Mouse (Mus musculus) limb, embryonic 15.5 days (tissue): ENCODE results near the gene Cyp2d22. TPM values are rescaled to one million over a fixed set of nuclear protein-coding genes. Genes with fewer than 3 reads are reported as not detected.
A peak's percentile ranks its signal among the peaks of the same experiment; 100 is the strongest.
"Not testable (repeated sequence)": the region's sequence is repeated elsewhere in the genome, so short reads cannot be mapped to it uniquely, and the experiment has no call there.

ENCODE experiments used
- ATAC-seq: fragments of 200-750 bp; cut with Nextera tagmentation; 2 replicates; pipeline ENCODE4 v1.8.0; 2017; ENCODE audit warnings: low read depth, moderate TSS enrichment; ENCODE audit not compliant: insufficient number of reproducible peaks, low FRiP score, low TSS enrichment
- H3K27ac ChIP-seq: fragments of 300-500 bp; sonication (generic); 2 replicates; pipeline ENCODE4 v1.5.1; 2015; ENCODE audit warnings: moderate library complexity, mild to moderate bottlenecking, inconsistent platforms
- H3K27me3 ChIP-seq: fragments of 300-500 bp; sonication (generic); 2 replicates; pipeline ENCODE4 v1.6.1; 2015; ENCODE audit warnings: inconsistent platforms
- H3K36me3 ChIP-seq: fragments of 300-500 bp; sonication (generic); 2 replicates; pipeline ENCODE4 v1.6.1; 2015; ENCODE audit warnings: inconsistent platforms
- H3K4me1 ChIP-seq: fragments of 300-500 bp; sonication (generic); 2 replicates; pipeline ENCODE4 v1.6.1; 2015; ENCODE audit warnings: inconsistent platforms
- H3K4me2 ChIP-seq: fragments of 300-500 bp; sonication (generic); 2 replicates; pipeline ENCODE4 v1.6.1; 2015; ENCODE audit warnings: mild to moderate bottlenecking, inconsistent platforms
- H3K4me3 ChIP-seq: fragments of 300-500 bp; sonication (generic); 2 replicates; pipeline ENCODE4 v1.5.1; 2015; ENCODE audit warnings: mild to moderate bottlenecking, inconsistent platforms
- H3K9ac ChIP-seq: fragments of 300-500 bp; sonication (generic); 2 replicates; pipeline ENCODE4 v1.6.1; 2015; ENCODE audit warnings: inconsistent platforms
- H3K9me3 ChIP-seq: fragments of 300-500 bp; sonication (generic); 2 replicates; pipeline ENCODE4 v1.6.1; 2016; ENCODE audit warnings: inconsistent platforms
- WGBS: fragments of 180-500 bp; shearing (Covaris S2); methylation state at CpG from one replicate; pipeline ENCODE4 v1.1.7; 2015; 5-methylcytosine and 5-hydroxymethylcytosine counted together
- polyA plus RNA-seq: library from polyadenylated mRNA; unstranded; fragments of >200 nt; fragmentation: Nextera tagmentation; extraction: Ambion mirVana; gene quantifications from 2 replicates; pipeline ENCODE4 v1.2.1, GENCODE M21; 2015

Cyp2d22 gene
- polyA plus RNA-seq, 1 experiment from 2014 or later, result 7.4 TPM

DNA sequence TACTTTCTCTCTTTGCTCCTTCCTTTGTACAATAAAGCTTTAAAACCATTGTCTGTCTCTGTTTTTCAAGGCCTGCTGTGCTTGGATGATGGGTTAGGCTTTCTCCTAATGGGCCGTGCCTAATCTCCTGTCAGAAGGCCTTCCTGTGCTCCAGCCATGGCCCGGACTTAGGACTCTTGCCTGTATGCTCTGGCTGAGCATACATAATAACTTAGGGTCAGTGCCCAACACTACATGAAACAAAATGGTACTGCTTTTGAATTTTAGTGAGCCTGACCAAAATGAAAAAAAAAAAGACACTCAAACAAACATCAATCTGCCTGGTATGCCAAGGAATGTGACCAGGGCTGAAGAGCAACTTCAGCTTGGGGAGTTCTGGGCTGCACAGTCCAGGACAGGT, 21.5 kb upstream of the Cyp2d22 start:
- Histone ChIP-seq H3K4me2 (no peak overlapping the region), H3K4me1 (no peaks in the 10 kb centered on the region), H3K36me3 (no peaks in the 10 kb centered on the region), H3K27ac (no peak overlapping the region), H3K4me3 (no peak overlapping the region), H3K9me3 (no peaks in the 10 kb centered on the region), H3K9ac (no peak overlapping the region), H3K27me3 (no peaks in the 10 kb centered on the region)
- WGBS, result 64% methylated on average over 2 of the region's 2 CpGs
- no peak for ATAC-seq

DNA sequence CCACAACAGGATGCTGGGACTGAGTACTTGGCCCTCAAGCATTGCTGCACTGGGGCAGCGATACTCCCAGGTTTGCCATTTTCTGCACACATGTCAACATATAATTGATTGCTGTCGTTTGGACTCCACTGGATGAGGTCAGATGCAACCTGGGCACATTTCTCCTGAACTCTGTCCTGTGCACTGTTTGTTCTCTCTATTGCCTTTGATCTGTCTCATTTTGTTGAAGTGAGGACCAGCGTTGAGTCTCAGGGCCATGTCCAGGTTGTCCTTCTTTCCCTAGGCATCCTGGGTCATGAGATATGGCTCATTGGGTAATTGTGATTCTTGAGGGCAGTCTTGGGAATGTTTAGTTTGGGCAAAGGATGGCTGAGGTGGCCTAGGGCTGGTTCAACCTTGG, 15.9 kb upstream of the Cyp2d22 start:
- WGBS, result 78% methylated on average over 3 of the region's 3 CpGs
- not testable (repeated sequence) for H3K9me3 ChIP-seq, ATAC-seq, H3K36me3 ChIP-seq, H3K4me1 ChIP-seq, H3K4me2 ChIP-seq, H3K27ac ChIP-seq, H3K9ac ChIP-seq, H3K4me3 ChIP-seq, H3K27me3 ChIP-seq

DNA sequence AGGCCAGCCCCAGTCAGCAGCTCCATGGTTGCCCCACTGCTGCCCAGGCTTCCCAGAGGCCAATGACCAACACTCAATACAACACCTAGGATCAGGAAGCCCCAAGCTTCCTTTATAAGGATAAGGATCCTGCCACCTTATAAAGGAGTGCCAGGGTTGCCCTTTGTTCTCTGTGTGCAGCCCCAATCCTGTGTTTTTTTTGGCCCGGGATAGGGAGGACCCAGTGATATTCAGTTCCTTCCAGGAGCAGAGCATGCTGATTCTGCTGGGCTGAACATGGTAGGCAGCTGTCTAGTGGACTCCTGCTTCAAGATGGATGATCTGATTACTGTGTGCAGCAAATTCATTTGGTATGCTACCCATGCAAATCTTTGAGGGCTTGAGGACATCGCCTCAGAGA, 13.9 kb upstream of the Cyp2d22 start, which contains the start of gene Cyp2d11:
Cyp2d11 (minus strand) TSS at position 101 of the 400 bp plus-strand sequence.
- H3K36me3 ChIP-seq, H3K4me2 ChIP-seq, H3K27me3 ChIP-seq, H3K9me3 ChIP-seq, H3K4me3 ChIP-seq, H3K27ac ChIP-seq, H3K4me1 ChIP-seq, H3K9ac ChIP-seq, ATAC-seq: not testable (repeated sequence)
- WGBS, result 85% methylated on average over 2 of the region's 2 CpGs

DNA sequence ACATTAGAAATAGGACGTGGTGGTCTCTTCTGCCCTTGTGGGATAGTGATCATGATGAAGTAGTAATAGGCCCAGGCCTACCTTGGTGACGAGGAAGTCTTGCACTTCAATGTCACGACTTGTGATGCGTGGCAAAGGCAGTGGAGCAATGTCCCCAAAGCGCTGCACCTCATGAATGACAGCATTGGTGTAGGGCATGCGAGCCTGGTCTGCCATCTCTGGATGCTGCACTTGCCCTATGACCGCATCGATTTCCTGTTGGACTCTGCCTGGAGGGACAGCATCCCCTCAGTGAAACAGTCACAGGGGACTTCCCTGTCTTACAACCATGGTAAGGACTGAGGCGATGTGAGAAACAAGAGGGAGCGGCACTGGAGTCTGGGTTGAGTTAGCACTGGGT, 9.9 kb upstream of the Cyp2d22 start:
- WGBS, result 93% methylated on average over 10 of the region's 10 CpGs
- not testable (repeated sequence) for H3K4me2 ChIP-seq, ATAC-seq

DNA sequence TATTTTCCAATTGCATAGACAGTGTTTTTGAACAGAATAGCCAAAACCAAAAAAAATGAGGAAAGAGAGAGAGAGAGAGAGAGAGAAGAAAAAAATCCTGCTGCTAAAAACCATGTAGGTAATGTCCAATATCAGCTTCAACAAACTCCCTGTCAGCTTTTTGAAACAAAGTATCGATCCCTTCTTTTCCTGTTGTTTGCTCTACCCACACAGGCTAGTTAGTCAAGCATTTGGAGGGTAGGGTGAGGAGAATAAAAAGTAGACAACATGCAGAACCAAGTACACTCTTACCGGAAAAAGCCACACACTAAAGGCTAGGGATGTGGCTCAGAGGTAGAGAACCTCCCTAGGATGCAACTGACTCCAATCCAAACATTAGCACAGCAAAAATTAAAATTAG, 5.7 kb upstream of the Cyp2d22 start:
- H3K27ac ChIP-seq, result no peak overlapping the region
- H3K9me3 ChIP-seq, result no peaks in the 10 kb centered on the region
- H3K9ac ChIP-seq, result no peak overlapping the region
- no peak overlapping the region for H3K4me3 ChIP-seq
- H3K4me1 ChIP-seq, result peaks cover 1% of the 10 kb centered on the region; the same call in 1 of the 2 replicates
- H3K4me2 ChIP-seq, result no peak overlapping the region
- 89% methylated on average over 2 of the region's 2 CpGs for WGBS
- no peaks in the 10 kb centered on the region for H3K36me3 ChIP-seq
- H3K27me3 ChIP-seq, result no peaks in the 10 kb centered on the region
- ATAC-seq, result no peak

More for the DNA sequence above, 9.9 kb upstream of the Cyp2d22 start:
- not testable (repeated sequence) for H3K27me3 ChIP-seq, H3K36me3 ChIP-seq, H3K4me3 ChIP-seq, H3K4me1 ChIP-seq, H3K27ac ChIP-seq, H3K9me3 ChIP-seq, H3K9ac ChIP-seq

DNA sequence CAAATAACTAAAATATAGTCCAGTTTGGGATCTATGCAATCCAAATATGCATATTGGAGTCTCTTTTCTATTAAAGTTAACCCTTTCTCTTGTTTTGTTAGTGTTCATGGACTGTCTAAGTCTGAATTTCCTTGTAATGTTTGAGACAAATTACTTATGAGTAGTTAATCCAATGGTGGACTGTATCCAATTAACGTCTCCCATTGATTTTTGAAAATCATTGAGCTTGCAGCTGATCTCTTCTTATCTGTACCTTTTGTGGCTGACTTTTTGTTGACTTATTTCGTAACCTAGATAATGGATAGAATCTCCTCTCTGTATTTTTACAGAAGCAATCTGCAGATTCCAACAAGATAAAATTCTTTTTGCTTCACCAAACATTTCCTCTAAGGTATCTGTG, 2.4 kb upstream of the Cyp2d22 start:
- peaks cover 12% of the 10 kb centered on the region for H3K4me1 ChIP-seq
- no peaks in the 10 kb centered on the region for H3K9me3 ChIP-seq
- H3K36me3 ChIP-seq, result no peaks in the 10 kb centered on the region
- WGBS, result 88% methylated on average over 2 of the region's 2 CpGs
- H3K4me3 ChIP-seq, result no peak overlapping the region
- no peaks in the 10 kb centered on the region for H3K27me3 ChIP-seq
- H3K27ac ChIP-seq, result no peak overlapping the region
- no peak overlapping the region for H3K9ac ChIP-seq
- no peak overlapping the region for H3K4me2 ChIP-seq
- no peak for ATAC-seq

DNA sequence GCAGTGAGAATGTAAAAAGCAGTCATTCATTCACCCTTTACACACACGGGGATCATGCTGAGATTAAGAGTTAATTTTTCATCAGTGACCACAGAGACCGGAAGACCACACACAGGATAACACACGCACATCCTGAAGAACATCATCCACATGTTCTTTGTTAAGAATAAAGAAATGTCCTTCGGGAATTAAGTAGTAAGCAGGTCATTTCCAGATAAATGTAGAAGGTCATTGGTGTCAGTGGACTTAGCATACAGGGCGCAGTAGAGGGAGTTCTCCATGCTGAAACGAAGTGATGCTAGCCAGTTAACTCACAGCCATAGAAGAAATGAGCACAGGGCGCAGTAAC, 628 bp upstream of the Cyp2d22 start:
- peak overlapping the region; percentile 52 for H3K4me3 ChIP-seq
- no peak overlapping the region for H3K27ac ChIP-seq
- no peak for ATAC-seq
- H3K9me3 ChIP-seq, result no peaks in the 10 kb centered on the region
- peak overlapping the region; percentile 76 for H3K4me2 ChIP-seq
- H3K27me3 ChIP-seq, result no peaks in the 10 kb centered on the region
- H3K36me3 ChIP-seq, result no peaks in the 10 kb centered on the region
- WGBS, result 37% methylated on average over 7 of the region's 7 CpGs
- H3K4me1 ChIP-seq, result peaks cover 19% of the 10 kb centered on the region
- no peak overlapping the region for H3K9ac ChIP-seq

DNA sequence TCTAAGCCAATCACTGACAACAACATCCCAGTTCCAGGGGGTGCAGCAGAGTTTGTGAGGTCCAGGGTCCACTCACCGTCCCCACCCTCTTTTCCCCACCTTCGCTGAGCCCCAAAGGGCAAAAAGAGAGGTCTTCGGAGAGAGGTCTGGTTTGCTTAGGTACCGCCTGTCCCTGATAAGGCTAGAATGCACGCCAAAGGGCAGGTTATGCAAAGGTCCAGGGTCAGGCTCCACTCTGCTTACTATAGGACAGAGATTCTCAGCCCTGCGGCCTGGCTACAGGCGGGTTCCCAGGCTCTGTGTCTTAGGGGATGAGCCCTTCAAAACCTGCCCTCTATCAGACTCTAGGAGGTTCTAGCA, 569 bp downstream of the Cyp2d22 start:
- Histone ChIP-seq H3K36me3 (no peaks in the 10 kb centered on the region), H3K4me2 (peak overlapping the region; percentile 76), H3K27ac (peak overlapping the region; percentile 80), H3K9ac (peak overlapping the region; percentile 37; the same call in 1 of the 2 replicates), H3K4me1 (peaks cover 19% of the 10 kb centered on the region), H3K4me3 (peak overlapping the region; percentile 52), H3K27me3 (no peaks in the 10 kb centered on the region), H3K9me3 (no peaks in the 10 kb centered on the region)
- ATAC-seq, result 0 out of 2 replicates have a peak, but pooled peaks have one; percentile 43
- 23% methylated on average over 7 of the region's 7 CpGs for WGBS

DNA sequence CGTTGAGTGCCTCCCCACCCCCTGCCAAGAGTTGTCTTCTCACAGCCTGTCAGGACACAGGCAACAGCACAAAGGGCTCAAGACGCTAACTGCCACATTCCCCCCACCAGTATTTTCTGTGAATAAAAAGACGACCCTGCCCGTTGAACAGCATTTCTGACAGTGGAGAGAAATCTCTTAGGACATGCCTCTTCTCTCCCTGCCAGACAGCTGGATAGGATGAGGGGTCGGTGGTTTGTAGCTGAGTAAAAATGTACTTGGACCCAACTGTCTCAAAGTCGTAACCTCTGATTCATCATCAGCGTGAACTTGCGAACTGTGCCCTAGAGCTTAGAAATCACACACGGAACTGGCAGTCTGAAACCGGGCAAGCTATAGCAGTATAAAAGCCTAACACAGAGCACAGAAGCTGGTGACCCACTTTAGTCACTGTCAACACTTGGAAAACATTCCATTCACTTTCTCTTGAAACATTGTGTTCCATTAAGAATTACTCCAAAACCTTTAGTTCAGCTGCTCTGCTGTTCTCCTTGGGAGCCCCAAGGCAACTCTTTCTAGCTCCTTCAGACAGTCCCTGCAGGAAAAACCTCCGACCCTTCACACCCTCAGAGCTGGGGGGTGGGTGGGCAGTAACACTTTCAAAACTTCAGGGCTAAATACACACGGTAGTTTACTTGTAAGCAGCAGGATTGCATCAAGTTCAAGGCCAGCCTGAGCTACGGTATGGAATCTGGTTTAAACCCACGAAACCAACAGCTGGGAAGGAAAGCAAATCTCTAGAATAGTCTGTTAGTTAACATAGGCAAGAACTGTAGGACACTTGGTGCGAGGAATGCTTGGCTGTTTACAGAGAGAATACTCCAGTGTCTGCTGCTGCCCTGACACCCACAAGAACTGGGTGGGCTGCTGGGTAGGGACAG, 1.5 kb downstream of the Cyp2d22 start:
- no peak overlapping the region for H3K4me3 ChIP-seq
- no peak overlapping the region for H3K9ac ChIP-seq
- H3K27me3 ChIP-seq, result no peaks in the 10 kb centered on the region
- 52% methylated on average over 15 of the region's 15 CpGs for WGBS
- H3K4me1 ChIP-seq, result peaks cover 19% of the 10 kb centered on the region
- ATAC-seq, result no peak
- no peak overlapping the region for H3K4me2 ChIP-seq
- no peaks in the 10 kb centered on the region for H3K36me3 ChIP-seq
- H3K9me3 ChIP-seq, result no peaks in the 10 kb centered on the region
- H3K27ac ChIP-seq, result peak overlapping the region; percentile 1; the same call in 1 of the 2 replicates

DNA sequence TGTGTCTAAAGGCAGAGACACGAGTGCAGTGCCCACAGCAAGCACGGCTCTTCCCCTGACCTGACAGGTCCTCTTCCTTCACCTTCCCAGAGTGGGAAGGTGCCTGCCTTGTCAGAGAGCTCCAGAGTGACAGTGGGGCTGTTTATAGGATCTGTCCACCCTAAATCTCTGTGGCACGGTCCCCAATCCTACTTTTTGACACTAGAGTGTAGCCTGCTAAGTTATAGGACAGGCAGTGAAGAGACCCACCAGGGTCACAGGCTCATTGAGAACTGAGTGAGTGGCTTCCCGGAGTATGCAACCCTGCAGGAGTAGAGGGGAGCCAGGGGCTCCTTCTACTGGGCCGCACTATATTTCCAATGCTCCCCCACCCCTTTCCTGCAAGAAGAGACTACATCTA, 2.4 kb downstream of the Cyp2d22 start:
- Histone ChIP-seq H3K36me3 (no peaks in the 10 kb centered on the region), H3K9ac (no peak overlapping the region), H3K9me3 (no peaks in the 10 kb centered on the region), H3K4me2 (no peak overlapping the region), H3K27ac (no peak overlapping the region), H3K4me3 (no peak overlapping the region), H3K4me1 (peaks cover 19% of the 10 kb centered on the region), H3K27me3 (no peaks in the 10 kb centered on the region)
- WGBS, result 80% methylated on average over 5 of the region's 5 CpGs
- no peak for ATAC-seq

DNA sequence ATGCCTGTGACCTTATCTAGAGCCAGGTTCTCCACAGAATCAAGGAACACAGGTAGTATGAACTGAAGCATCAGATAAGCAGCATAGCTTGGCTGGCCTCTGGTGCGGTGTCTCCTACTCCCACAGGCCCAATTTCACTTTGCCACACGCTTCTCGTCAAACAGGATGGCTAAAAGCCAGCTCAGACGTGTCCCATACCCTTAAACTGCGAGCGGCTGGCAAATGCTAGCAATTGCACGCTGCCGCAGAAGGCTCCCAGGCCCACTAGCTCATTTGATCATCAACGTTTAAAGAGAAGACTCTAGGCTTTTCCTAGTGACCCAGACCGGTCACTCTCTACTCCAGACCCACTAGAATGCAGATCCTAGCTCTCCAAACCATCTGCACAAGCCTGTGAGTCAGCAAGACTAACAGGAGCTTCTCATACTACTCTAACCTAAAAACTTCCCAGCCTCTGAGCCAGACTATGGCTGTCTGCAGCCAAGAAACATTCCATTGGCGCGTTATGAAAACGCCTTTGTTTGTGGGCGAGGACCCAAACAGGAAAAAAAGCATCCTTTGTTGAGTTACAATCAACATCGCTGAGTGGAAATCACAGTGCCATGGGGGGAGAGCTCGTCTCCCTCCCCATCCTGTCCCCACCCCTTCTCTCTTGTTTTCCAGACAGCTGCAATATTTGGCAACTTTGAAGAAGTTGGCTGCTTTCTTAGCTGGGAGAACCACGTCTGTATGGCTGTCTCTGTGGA, 3.5 kb downstream of the Cyp2d22 start:
- no peaks in the 10 kb centered on the region for H3K27me3 ChIP-seq
- WGBS, result 56% methylated on average over 17 of the region's 17 CpGs

DNA sequence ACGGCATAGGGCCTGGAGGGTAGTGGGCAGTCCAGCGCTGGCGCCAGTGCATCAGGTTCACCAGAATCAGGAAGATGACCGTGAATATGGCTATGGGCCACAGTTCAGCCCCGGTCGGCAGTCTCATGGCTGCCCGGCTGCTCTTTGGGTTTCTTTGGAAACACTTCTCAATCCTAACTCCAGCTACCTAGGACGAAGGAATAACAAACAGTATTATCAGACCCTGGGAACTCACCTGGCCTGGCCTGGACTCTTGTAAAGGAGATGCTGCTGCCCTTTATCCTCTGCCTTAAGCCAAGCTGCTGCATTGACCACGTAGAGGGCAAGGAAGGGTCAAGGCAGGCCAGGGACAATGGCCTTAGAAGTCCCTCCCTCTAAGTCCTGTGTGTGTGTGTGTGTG, 4.2 kb downstream of the Cyp2d22 start:
- Histone ChIP-seq H3K36me3 (no peaks in the 10 kb centered on the region), H3K4me2 (no peak overlapping the region), H3K4me1 (peaks cover 19% of the 10 kb centered on the region), H3K4me3 (no peak overlapping the region), H3K9ac (no peak overlapping the region), H3K9me3 (no peaks in the 10 kb centered on the region), H3K27ac (no peak overlapping the region), H3K27me3 (no peaks in the 10 kb centered on the region)
- 92% methylated on average over 9 of the region's 9 CpGs for WGBS
- ATAC-seq, result no peak

More for the DNA sequence above, 3.5 kb downstream of the Cyp2d22 start:
- no peak overlapping the region for H3K4me2 ChIP-seq
- H3K4me3 ChIP-seq, result no peak overlapping the region
- no peak overlapping the region for H3K9ac ChIP-seq
- H3K27ac ChIP-seq, result no peak overlapping the region; the same call in 1 of the 2 replicates
- ATAC-seq, result no peak
- H3K4me1 ChIP-seq, result peaks cover 19% of the 10 kb centered on the region
- H3K9me3 ChIP-seq, result no peaks in the 10 kb centered on the region
- H3K36me3 ChIP-seq, result no peaks in the 10 kb centered on the region
